Mouse (Mus musculus) liver, adult 2 months (tissue): ENCODE measurements around the gene Hba-a1.

Experiments
- CTCF ChIP-seq: fragments of 200-500 bp; IDR thresholded peaks from 2 replicates; pipeline ENCODE4 v1.5.1; 2011; ENCODE audit warnings: low read depth, low read length, control low read depth
- POLR2A ChIP-seq: fragments of 200-500 bp; IDR thresholded peaks from 2 replicates; pipeline ENCODE4 v1.6.1; 2011; ENCODE audit warnings: low read length, control low read depth; ENCODE audit not compliant: insufficient read depth; ENCODE audit errors: extremely low read depth

DNA sequence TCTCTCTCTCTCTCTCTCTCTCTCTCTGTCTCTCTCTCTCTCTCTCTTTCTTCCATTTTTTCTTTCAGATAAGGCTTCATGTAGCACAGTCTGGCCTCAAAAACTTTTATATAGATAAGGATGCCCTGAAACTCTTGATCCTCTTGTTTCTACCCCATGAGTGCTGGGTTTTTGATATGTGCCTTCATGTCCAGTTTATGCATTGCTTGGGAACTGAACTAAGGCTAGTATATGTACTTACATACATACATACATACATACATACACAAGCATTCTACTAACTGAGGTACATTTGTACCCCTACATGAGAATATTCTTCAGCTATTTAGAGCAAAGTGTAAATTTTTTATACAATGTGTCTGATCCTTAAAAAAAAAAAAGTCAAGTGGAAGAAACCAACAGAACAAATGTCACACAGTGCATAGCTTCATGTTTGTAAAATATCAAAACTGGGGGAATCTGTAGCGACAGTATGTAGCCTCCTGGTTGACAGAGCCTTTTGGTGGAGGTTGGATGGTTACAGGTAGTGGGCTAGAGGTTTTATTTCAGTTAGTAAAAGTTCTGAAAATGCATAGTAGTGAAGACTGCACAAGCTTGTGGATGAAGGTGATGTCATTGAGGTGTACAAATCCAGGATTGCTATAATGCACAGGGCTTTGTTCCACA, 14.7 kb downstream of the Hba-a1 start:
- no peak for TF ChIP-seq CTCF
- no peak for TF ChIP-seq POLR2A
